Mouse (Mus musculus) left cerebral cortex, postnatal 4 days (tissue): Measurements from ENCODE around the gene Cbarp. TPM values are rescaled to one million over a fixed set of nuclear protein-coding genes. Genes with fewer than 3 reads are reported as not detected.

Experiments
- DNase-seq: peaks from one replicate; pipeline ENCODE4 v3.0.0-alpha.2; 2022
- intact Hi-C: fragments of 180-260 bp; cut with DNase I; formaldehyde crosslinking; loops from one replicate; pipeline ENCODE4 v1.15.1; 2025
- total RNA-seq, 2 experiments: library from RNA; stranded (reverse); gene quantifications; 2 replicates each; pipeline ENCODE4 v1.2.3; 2021

Gene Cbarp
- total RNA-seq, 2 experiments from 2014 or later: 299 to 316 TPM

- intact Hi-C loops: no loop called here
- DNase-seq: no peak
Observed at GRCm38 (mm10) chr10:80105460-80105859, 35.2 kb downstream of the Cbarp start, which contains the start of gene Sbno2. TSS of gene Sbno2 (minus strand) at chr10:80105571.

DNA sequence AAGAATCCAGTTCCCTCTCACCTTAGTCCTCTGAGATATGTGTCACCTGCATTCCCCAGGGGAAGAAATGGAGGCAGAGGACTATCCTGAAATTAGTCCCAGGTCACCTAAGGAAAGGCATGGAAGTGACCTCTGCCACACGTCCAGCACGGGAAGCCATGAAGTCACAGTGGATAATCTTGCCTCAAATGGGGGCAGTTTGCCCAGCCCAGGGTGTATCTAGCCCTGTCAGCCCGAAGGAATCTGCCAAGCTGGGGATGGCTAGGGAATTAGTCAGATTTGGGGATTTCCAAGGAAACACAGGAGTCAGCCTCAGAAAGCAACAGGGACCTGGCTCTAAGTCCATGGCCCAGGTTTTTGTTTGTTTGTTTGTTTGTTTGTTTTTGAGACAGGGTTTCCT lies 36.5 kb downstream of the Cbarp start:
- DNase-seq: no peak
- intact Hi-C loops: no loop called here

- no peak for DNase-seq
Observed at GRCm38 (mm10) chr10:80103032-80103431, 37.6 kb downstream of the Cbarp start.

DNA sequence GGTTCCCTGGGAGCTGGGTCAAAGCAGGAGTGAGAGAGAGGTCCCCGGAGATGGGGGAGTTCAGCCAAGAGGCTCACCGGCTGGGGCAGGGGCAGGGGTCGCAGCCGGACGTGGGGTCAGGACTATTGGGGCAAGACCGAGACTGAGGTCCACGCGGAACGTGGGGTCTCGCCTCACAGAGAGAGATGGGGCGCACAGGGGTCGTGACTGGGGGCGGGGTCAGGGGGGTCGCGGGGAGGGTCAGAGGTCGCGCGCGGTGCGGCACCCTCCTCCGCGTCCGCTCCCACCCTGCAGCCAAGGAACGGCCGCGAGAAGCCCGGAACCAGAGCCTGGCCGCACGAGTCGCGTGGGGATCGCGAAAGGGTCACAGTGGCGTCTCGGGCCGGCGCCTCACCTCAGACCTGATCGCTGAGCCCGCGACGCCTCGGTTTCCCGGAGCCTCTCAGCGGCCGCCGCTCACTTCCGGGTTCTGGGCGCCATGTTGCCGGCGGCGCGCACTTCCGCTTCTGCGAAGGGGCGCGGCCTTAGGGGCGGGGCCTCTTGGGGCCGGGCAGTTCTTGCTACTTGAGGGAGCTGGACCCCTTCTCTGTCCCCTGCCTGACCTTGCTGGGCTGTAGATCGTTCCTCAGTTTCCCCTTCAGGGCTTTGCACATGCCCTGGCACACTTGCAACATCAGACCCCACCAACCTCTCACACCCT lies 38.3 kb downstream of the Cbarp start:
- intact Hi-C loops: no loop called here

More at GRCm38 (mm10) chr10:80103032-80103431, 37.6 kb downstream of the Cbarp start:
- intact Hi-C loops: no loop called here

GRCm38 (mm10) chr10:80100982-80101381 lies 39.7 kb downstream of the Cbarp start:
- no peak for DNase-seq
- intact Hi-C loops: no loop called here

More for the DNA sequence above, 38.3 kb downstream of the Cbarp start:
- DNase-seq: peak; percentile 87

DNA sequence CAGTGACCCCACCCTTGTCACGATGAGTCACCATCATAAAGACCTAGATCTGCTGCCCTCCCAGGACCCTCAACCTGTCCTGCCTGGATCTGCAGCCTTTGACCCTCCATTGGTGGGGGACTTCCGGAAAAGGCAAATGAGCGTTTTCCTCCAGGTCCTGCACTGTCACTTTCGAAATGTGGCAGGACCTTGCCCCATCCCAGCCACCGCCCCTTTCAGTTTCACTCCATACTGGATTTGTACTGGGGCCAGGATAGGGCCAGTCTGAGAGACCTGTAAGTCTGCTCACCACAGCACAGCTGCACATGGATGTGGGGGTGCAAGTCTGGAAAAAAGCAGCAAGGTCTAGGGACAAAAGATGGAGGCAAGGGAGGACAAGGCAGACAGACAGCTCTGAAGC lies 42.0 kb downstream of the Cbarp start:
- no peak for DNase-seq
- intact Hi-C loops: no loop called here

DNA sequence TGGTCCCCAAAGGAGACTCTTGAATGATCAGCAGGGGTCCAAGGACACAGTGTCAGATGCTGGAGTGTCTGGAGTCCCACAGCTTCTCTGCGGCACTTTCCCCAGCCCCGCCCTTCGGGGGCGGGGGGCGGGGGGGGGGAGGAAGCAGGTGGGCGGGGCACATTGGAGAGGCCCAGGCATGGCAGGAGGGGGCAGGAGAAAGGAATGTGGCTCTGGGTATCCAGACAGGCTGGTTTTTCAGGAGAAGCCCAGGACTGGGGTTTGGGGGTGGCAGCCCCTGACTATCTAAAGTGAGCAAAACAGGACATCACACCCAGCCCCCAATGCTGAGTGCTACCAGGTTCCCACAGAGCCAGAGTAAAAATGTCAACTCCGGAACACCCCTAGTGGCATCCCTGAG lies 43.4 kb downstream of the Cbarp start:
- intact Hi-C loops: no loop called here
- no peak for DNase-seq

- intact Hi-C loops: no loop called here
- DNase-seq: no peak
Observed at GRCm38 (mm10) chr10:80095547-80095946, 45.1 kb downstream of the Cbarp start.

GRCm38 (mm10) chr10:80094684-80095083 lies 46.0 kb downstream of the Cbarp start:
- intact Hi-C loops: no loop called here
- no peak for DNase-seq

GRCm38 (mm10) chr10:80094085-80094484 lies 46.5 kb downstream of the Cbarp start:
- intact Hi-C loops: no loop called here
- no peak for DNase-seq

DNA sequence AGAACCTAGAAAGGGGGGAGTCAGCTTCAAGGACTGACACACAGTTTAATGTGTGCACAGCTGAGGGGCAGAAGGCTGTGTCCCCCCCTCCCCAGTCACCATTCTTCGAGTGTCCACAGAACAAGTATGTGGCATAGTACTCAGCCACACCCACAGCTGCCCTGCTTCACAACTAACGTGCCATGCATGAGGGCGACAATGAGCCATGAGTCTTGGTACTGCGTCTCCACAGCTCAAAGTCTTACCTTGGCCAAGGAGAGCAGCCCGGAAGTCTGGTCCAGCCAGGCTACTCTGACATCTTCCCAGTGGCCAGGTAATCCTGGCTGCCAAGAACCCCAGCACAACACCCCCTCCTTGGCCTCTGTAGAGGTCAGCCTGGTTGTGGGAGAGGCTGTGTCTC lies 47.9 kb downstream of the Cbarp start:
- intact Hi-C loops: no loop called here
- DNase-seq: no peak

GRCm38 (mm10) chr10:80091527-80091926 lies 49.1 kb downstream of the Cbarp start:
- intact Hi-C loops: no loop called here
- no peak for DNase-seq

DNA sequence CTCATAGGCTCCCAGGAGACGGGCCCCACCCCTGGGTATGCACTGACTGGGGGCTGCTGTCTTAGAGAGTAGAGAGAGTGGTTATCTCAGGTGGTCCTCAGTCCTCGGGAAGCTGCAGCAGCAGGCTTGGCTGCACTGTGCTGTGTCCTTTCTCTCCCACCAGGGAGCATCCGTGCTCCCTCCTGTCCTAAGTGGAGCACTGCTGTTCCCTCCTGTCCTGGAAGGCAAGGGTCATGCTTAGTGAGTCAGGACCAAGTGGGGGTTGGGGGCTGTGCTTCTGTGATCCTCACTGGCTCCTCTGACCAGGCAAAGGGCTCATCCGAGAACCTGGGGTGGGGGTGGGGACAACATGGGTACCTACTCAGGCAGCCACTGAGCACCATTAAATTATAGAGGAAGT lies 51.5 kb downstream of the Cbarp start:
- intact Hi-C loops: no loop called here
- no peak for DNase-seq

GRCm38 (mm10) chr10:80087483-80087882 lies 53.2 kb downstream of the Cbarp start:
- intact Hi-C loops: no loop called here
- no peak for DNase-seq

DNA sequence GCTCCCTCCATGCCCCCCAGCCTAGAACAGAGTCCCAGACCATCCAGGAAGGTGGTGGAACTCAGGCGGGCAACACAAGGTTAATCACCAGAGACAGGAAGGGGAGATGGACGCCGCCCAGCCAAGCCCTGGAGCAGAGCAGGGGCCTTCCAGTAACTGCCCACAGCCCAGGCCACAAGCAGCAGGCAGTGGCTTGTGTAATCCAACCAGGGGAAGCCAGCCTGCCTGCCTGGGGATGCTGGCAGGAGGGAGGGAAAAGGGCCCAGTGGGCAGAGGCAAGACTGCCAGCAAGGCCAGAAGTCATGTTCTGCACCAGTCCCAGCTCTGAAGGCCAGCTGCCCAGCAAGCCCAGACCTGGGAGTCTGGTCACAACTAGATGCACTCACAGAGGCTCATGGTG lies 53.8 kb downstream of the Cbarp start:
- DNase-seq: no peak
- intact Hi-C loops: no loop called here

DNA sequence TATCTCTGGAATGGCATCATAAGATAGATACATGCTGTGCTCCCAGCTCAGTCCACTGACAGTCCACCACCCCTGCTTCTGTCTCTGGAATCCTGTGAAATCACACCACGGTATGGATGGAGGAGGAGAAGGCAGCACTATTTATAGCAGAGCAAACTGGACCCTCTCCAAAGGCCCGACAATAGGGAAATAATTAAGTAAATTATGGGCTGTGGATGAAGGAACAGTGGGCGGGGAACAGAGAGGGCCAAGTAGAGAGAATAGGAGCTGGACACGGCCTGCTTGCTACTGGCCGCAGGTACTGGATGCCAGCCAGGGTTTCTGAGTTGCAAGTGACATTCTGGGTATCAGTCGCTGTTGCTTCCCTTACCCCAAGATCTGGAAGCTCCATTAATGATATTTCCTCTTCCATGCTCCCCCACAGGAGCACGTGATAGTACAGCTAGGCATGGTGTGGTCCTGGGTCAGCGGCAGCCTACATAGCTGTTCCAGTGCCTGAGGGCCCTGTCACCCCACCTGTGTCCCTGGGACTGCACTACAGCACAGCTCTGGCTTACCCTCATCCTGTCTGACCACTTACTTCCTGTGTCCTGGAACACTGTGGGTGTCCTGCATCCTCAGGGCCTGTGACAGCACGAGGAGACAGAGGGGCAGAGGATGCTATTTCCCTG lies 55.7 kb downstream of the Cbarp start:
- intact Hi-C loops: no loop called here
- peak; percentile 32 for DNase-seq

DNA sequence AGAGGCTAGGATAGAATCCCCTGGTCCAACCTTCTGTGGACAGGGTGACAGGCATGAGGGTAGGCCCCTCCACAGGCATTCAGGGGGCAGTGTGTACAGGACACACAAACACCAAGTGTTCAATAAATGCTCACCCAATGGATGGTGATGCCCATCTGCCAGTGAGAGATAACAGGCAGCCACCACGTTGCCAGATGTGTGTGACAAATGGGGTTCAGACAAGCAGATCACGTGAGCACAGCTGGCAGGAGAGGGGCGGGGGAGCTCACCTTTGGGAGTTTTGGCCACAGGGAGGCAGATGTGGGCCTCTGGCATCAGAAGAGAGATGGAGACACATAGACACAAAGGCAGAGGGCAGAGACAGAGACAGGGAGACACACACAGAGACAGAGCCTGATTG lies 59.6 kb downstream of the Cbarp start:
- intact Hi-C loops: no loop called here
- DNase-seq: no peak

Other genes with a start within 250 kb of the Cbarp start
- gene Cfd, start 250.0 kb downstream of the Cbarp start, total RNA-seq: not detected
- 10 to 100 TPM; 56.4 to 59.6 TPM for gene Med16, start 231.9 kb downstream of the Cbarp start, total RNA-seq
- not detected for gene Gm26602, start 230.0 kb downstream of the Cbarp start, total RNA-seq
- 1 to 10 TPM; 5.0 to 6.8 TPM for gene Kiss1r, start 223.9 kb downstream of the Cbarp start, total RNA-seq
- 100 to 1,000 TPM; 307 to 309 TPM for gene R3hdm4, start 219.6 kb downstream of the Cbarp start, total RNA-seq
- 1 to 10 TPM; 6.3 to 9.5 TPM for gene Arid3a, start 213.8 kb downstream of the Cbarp start, total RNA-seq
- gene Wdr18, start 180.7 kb downstream of the Cbarp start, total RNA-seq: 10 to 100 TPM; 51.7 to 55.8 TPM
- under 1 TPM; 0.12 to 0.30 TPM for gene Grin3b, start 170.1 kb downstream of the Cbarp start, total RNA-seq
- gene Tmem259, start 156.5 kb downstream of the Cbarp start, total RNA-seq: 100 to 1,000 TPM; 117 to 127 TPM
- gene Cnn2, start 152.3 kb downstream of the Cbarp start, total RNA-seq: 10 to 100 TPM; 12.4 to 17.2 TPM
- 1 to 10 TPM; 7.2 to 8.1 TPM for gene Abca7, start 144.3 kb downstream of the Cbarp start, total RNA-seq
- gene Arhgap45, start 124.2 kb downstream of the Cbarp start, total RNA-seq: 1 to 10 TPM; 1.6 to 1.7 TPM
- gene Polr2e, start 101.0 kb downstream of the Cbarp start, total RNA-seq: 10 to 100 TPM; 63.9 to 74.2 TPM
- 100 to 1,000 TPM; 311 to 347 TPM for gene Gpx4, start 93.7 kb downstream of the Cbarp start, total RNA-seq
- gene Sbno2, start 35.3 kb downstream of the Cbarp start, total RNA-seq: 10 to 100 TPM; 28.8 to 30.8 TPM
- 100 to 1,000 TPM; 100 to 111 TPM for gene Stk11, start 25.0 kb downstream of the Cbarp start, total RNA-seq
- gene Atp5d, start 2.2 kb downstream of the Cbarp start, total RNA-seq: 100 to 1,000 TPM; 247 to 270 TPM
- gene Midn, start 7.4 kb upstream of the Cbarp start, total RNA-seq: 100 to 1,000 TPM; 158 to 163 TPM
- 100 to 1,000 TPM; 211 to 228 TPM for gene Cirbp, start 25.1 kb upstream of the Cbarp start, total RNA-seq
- gene 1600002K03Rik, start 32.1 kb upstream of the Cbarp start, total RNA-seq: 1 to 10 TPM; 6.0 to 6.1 TPM
- gene Efna2, start 38.6 kb upstream of the Cbarp start, total RNA-seq: 10 to 100 TPM; 25.5 to 28.6 TPM
- gene Mum1, start 85.6 kb upstream of the Cbarp start, total RNA-seq: 10 to 100 TPM; 53.9 to 55.2 TPM
- 100 to 1,000 TPM; 124 to 125 TPM for gene Ndufs7, start 108.3 kb upstream of the Cbarp start, total RNA-seq
- gene Gamt, start 120.2 kb upstream of the Cbarp start, total RNA-seq: 10 to 100 TPM; 21.9 to 23.0 TPM
- gene Dazap1, start 120.7 kb upstream of the Cbarp start, total RNA-seq: 100 to 1,000 TPM; 136 to 145 TPM
- 100 to 1,000 TPM; 873 to 899 TPM for gene Rps15, start 151.6 kb upstream of the Cbarp start, total RNA-seq
- gene Apc2, start 155.1 kb upstream of the Cbarp start, total RNA-seq: 100 to 1,000 TPM; 398 to 400 TPM
- 10 to 100 TPM; 13.6 to 14.2 TPM for gene 2310011J03Rik, start 179.7 kb upstream of the Cbarp start, total RNA-seq
- 10 to 100 TPM in 1 of 2 experiments, 1 to 10 TPM in 1; 8.1 to 10.5 TPM for gene Pcsk4, start 188.7 kb upstream of the Cbarp start, total RNA-seq
- gene Reep6, start 189.1 kb upstream of the Cbarp start, total RNA-seq: 10 to 100 TPM; 13.3 to 14.8 TPM
- gene Adamtsl5, start 207.6 kb upstream of the Cbarp start, total RNA-seq: under 1 TPM; 0.56 to 0.72 TPM
- 1 to 10 TPM; 4.2 to 6.1 TPM for gene Plk5, start 215.6 kb upstream of the Cbarp start, total RNA-seq
- gene Mex3d, start 246.8 kb upstream of the Cbarp start, total RNA-seq: 10 to 100 TPM; 75.5 to 80.1 TPM